Mouse (Mus musculus): ENCODE results near the gene Cacna1e.

GRCm38 (mm10) chr1:154500187-154500866 lies 384.0 kb downstream of the Cacna1e start:
- TF ChIP-seq POLR2A (IDR thresholded peaks at IDR 0.05; ENCODE audit: borderline replicate concordance, low read depth, low read length), result no peak
- TF ChIP-seq CTCF (IDR thresholded peaks at IDR 0.05; ENCODE audit: low read depth, low read length), result no peak

All from bone marrow macrophage, adult 2 months (primary cell).